Mouse (Mus musculus): ENCODE measurements around the gene Prodh2.
"Not testable (repeated sequence)": the region's sequence is repeated elsewhere in the genome, so short reads cannot be mapped to it uniquely, and the experiment has no call there.

The Prodh2 gene

DNA sequence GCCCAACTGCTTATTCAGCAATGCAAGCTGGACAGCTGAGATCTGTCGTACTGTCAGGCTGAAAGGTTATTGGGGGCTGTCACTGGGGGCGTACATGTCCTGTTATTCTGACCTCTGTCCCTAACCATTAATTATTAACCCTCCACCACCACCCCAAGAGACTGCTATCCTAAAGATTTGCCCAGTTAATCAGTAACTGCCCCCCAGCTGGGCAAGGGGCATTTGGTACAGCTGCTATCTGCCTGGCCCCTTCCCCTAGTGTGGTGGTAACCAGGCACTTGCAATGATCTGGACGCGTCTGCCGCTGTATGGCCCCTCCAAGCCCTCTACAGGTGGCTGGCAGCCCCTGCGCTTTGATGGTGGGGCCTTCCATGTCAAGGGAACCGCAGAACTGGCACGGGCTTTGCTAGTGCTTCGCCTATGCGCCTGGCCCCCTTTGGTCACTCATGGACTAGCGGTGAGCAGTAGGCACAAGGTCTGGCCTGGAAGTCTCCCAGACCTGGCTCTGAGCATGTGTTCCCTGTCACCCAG, at the start of gene Prodh2:
TSS of gene Prodh2 (plus strand) at position 222 of the 531 bp plus-strand sequence.
- no peak for DNase-seq (ENCODE audit: low spot score in 2 of 2)

- no peak for DNase-seq (ENCODE audit: low spot score in 2 of 2)
These were observed 49.7 kb upstream of the Prodh2 start for GRCm38 (mm10) chr7:30443696-30444095.

GRCm38 (mm10) chr7:30444154-30444970, 49.1 kb upstream of the Prodh2 start:
- peak; percentile 77 to 83 for DNase-seq (ENCODE audit: low spot score in 2 of 2)

DNA sequence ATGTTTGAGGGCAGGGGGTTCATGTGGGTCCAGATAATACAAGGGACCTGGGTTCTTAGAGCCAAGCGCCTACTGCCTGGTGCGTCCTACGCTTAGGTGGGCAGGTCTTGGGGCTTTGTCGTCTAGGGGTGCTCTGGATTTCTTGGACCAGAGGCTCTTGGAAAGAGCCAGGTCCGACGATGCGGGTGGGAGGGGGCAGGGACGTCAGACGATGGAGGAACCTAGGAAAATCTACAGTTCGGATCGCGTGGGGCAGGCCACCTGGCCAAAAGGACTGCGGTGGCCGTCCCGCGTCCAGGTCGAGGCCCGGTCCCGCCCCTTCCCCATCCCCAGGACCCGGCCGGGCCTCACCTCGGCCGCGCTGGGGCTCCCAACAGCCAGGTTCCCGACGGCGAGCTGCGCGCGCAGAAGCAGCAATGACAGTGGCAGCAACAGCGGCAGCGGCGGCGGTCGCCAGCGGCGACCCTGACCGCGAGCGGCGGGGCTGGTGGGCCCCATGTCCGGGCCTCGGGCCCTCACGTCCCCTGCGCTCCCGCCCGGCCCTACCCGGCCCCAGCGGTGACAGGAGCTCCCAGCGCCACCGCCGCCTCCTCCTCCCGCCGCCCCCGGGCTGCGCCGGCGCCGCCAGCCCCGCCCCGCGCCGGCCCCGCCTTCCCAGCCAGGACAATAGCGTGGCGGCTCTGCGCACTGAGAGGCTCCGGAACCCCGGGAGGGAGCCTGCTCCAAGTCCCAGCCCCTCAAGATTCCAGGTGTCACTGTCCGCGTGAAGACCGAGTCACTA, 48.3 kb upstream of the Prodh2 start, which contains the start of gene Aplp1:
TSS of gene Aplp1 (minus strand) at position 565 of the 781 bp plus-strand sequence.
- DNase-seq (ENCODE audit: low spot score in 2 of 2), result peak in 1 of 2 experiments; percentile 82

- DNase-seq (ENCODE audit: low spot score in 2 of 2), result no peak
These were observed 43.2 kb upstream of the Prodh2 start for GRCm38 (mm10) chr7:30450241-30450640.

DNA sequence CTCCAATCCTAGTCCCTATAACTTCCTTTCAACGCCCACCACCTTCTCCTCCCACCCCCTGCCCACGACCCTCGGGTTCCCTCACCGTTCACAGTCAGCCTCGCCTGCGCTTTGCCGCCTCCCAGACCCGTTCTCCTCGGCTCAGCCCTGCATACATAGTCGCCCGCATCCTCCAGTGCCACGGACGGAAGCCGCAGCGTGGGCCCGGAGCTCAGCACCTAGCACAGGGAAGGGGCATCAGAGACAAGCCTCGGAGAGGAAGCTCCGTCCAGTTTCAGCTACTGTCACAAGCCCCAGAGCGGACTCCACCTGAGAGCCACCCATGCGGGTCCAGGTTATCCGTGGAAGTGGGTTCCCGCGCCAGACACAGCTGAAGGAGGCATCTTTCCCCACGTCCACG, 40.1 kb upstream of the Prodh2 start:
- no peak for DNase-seq (ENCODE audit: low spot score in 2 of 2)

DNA sequence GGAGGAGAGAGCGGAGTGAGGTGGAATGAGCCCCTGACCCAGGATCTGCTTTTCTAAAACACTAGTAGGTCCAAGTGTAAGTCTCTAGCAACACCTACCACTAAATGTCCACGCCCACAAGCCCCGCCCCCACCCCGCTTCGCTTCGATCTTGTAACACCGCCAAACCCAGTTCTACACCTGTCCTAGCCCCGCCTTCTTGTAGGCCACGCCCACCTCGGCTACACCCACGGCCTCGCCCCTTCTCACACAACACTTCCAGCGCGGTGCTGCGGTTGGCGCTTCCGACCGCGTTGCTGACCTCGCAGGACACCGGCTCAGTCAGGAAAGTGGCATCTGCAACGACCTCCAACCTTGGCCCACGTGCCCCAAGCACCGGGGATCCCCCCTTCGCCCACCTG, 39.7 kb upstream of the Prodh2 start:
- DNase-seq (ENCODE audit: low spot score in 2 of 2), result no peak

DNA sequence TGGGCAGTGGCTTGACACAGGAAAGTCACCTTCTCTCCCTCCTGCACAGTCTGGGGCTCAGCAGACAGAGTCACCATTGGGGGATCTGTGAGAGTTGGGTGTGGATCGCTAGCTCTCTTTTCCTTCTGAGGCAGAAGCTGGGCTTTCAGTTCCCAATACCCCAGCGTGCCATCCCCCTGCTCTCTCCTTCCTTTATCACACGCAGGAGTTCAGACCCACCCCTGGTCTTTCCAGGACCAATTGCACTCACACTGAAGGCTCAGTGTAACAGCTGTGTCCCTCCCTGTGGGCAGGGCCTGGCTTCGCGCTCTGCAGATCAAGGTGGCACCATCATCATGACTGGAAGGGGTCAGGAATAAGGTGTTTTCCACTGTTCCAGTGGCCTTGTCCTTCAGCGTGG, 39.2 kb upstream of the Prodh2 start:
- DNase-seq (ENCODE audit: low spot score in 2 of 2), result no peak

- DNase-seq (ENCODE audit: low spot score in 2 of 2), result no peak
These were observed 36.9 kb upstream of the Prodh2 start for GRCm38 (mm10) chr7:30456487-30456886.

- no peak for DNase-seq (ENCODE audit: low spot score in 2 of 2)
These were observed 36.4 kb upstream of the Prodh2 start for GRCm38 (mm10) chr7:30456911-30457628.

DNA sequence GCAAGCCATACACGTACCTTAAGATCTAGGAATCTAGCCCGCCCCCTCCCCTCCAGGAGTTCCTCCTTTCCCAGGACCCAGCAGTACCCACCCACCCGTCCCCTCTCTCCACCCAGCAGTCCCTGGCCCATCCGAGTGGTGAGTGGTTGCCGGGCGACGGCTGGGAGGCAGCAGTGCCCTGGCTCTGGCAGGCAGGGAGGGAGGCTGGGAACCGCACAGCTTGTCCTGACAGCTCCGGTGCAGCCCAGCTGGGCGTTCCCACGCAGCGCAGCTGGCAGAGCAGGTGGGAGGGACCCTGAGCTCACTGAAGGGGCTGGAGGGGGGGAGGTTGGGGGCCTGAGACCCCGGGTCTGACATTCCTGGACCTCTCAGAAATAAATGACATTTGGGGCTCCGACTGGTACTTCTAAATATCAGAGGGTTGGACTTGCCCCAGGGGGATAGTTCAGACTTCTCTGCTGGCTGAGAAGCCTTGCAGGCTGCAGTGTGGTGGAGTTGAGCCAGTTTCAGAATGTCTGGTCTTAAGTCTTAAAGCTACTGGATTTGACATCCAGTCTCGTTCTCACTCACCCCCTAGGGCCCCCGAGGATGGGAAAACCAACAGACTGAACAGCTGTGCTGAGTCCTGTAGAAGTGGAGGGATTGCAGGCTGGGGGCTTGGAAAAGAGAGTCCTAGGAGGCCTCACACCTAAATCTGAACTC, 35.6 kb upstream of the Prodh2 start, which contains the start of the genes Kirrel2 and Nphs1:
TSS of gene Kirrel2 (minus strand) at position 62 of the 702 bp plus-strand sequence.
TSS of gene Nphs1 (plus strand) at position 687 of the 702 bp plus-strand sequence.
- peak; percentile 56 to 65 for DNase-seq (ENCODE audit: low spot score in 2 of 2)

GRCm38 (mm10) chr7:30459484-30459883, 33.9 kb upstream of the Prodh2 start:
- no peak for DNase-seq (ENCODE audit: low spot score in 2 of 2)

GRCm38 (mm10) chr7:30463568-30463967, 29.9 kb upstream of the Prodh2 start:
- DNase-seq (ENCODE audit: low spot score in 2 of 2), result no peak

- DNase-seq (ENCODE audit: low spot score in 2 of 2), result no peak
These were observed 29.4 kb upstream of the Prodh2 start for GRCm38 (mm10) chr7:30463996-30464395.

DNA sequence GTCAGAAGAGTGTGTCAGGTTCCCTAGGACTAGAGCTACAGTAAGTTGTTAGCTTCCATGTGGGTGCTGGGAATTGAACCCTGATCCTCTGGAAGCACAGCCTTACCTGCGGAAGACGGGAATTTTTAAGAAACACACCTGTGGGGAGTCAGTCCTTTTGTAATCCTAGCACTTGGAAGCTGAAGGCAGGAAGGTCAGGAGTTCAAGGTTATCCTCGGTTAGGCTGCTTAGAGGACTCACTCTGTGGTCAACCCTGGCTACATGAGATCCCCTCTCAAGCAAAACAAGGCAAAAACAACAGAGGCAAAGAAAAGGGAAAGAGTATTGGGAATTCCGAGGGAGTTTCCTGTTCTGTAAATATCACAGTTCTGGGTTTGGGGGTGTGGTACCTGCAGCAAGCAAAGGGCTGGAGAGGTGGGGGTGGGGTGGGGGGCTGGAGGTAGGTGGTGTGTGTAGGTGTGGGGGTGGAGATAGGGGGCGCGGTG, 28.6 kb upstream of the Prodh2 start:
- DNase-seq (ENCODE audit: low spot score in 2 of 2), result no peak

- DNase-seq (ENCODE audit: low spot score in 2 of 2), result no peak
These were observed 21.0 kb upstream of the Prodh2 start for GRCm38 (mm10) chr7:30472411-30472810.

DNA sequence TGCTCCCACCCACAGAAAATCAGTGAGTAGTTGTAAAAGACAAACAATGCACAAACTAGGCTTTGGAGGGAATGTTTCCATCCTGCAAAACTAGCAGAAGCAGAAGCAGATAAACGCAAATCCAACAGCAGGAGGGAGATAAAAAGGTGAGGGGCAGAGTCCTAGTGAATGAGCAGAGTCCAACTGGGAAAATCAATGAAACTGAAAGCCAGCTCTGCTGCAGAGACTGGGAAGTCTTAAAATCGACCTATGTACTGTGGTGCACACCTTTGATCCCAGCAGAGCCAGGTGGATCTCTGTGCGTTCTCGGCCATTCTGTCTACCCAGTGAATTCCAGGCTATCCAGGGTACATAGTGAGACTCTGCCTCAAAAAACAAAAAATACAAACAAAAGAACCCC, 18.4 kb upstream of the Prodh2 start:
- DNase-seq (ENCODE audit: low spot score in 2 of 2), result no peak

DNA sequence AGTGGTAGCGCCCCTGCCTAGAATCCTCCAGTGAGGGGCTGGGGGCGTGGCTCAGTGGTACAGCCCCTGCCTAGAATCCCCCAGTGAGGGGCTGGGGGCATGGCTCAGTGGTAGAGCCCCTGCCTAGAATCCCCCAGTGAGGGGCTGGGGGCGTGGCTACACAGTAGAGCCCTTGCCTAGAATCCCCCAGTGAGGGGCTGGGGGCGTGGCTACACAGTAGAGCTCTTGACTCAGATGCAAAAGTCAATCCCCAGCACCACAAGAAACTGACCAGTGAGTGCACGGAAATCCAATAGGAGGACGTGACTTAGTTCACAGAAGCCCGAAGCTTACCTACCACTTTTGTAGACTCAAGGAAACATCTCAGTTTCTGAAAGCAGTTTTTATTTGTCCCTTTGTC, 17.3 kb upstream of the Prodh2 start:
- DNase-seq (ENCODE audit: low spot score in 2 of 2), result not testable (repeated sequence)

DNA sequence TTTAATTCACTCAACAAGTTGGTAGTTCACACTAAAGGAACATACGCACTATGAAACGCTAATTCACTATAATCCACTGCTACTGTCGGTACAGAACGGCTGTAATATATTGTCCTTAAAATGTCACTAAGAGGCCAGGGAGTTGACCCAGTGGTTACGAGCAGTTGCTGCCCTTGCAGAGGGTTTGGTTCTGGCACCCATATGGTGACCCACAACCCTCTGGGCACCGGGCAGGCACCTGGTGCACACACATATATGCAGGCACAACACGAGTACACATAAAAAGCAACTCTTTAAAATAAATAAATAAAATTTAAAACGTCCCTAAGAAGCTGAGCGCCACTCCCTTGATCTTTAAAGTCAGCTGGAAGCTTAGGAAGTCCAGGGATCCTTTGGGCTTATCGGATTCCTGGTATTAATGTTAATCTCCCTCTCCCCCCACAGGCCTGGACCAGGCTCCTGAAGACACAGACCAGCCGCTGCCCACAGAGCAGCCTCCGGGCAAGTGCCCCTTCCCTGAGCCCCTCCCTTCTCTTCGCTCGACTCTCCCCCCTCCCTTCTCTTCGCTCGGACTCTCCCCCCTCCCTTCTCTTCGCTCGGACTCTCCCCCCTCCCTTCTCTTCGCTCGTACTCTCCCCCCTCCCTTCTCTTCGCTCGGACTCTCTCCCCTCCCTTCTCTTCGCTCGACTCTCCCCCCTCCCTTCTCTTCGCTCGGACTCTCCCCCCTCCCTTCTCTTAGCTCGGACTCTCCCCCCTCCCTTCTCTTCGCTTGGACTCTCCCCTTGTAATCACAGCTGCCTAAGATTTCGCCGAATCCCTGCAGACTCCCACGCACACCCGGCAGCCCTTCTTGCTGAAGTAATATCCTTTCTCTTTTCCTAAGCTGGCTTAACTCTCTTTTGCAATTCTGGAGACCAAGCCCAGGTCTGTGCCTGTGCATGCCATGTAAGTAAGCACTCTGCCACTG, 15.7 kb upstream of the Prodh2 start:
- DNase-seq (ENCODE audit: low spot score in 2 of 2), result no peak

GRCm38 (mm10) chr7:30484250-30484649, 9.2 kb upstream of the Prodh2 start:
- DNase-seq (ENCODE audit: low spot score in 2 of 2), result no peak

Data from frontal cortex, postnatal 10 days (tissue).